Mouse (Mus musculus): ENCODE measurements around the gene Abhd12. TPM values are rescaled to one million over a fixed set of nuclear protein-coding genes. Genes with fewer than 3 reads are reported as not detected.

Abhd12 gene
- polyA plus RNA-seq, 1 experiment from 2014 or later = 89.8 TPM

GRCm38 (mm10) chr2:150847436-150847995 lies 57.0 kb downstream of the Abhd12 start:
- Histone ChIP-seq H3K27me3 (replicated peaks; ENCODE audit: control insufficient read depth, insufficient read depth, low read length) (no peaks in the 10 kb centered on the region), H3K9me3 (replicated peaks; ENCODE audit: control insufficient read depth, low read length) (no peaks in the 10 kb centered on the region), H3K36me3 (ENCODE audit: control insufficient read depth, insufficient read depth, low read length) (0 out of 2 replicates have a peak, but pooled peaks cover 7% of the 10 kb centered on the region), H3K27ac (ENCODE audit: low read depth, low read length) (no peak overlapping the region), H3K4me3 (ENCODE audit: low read depth, low read length) (no peak overlapping the region), H3K4me2 (ENCODE audit: low read length) (no peak overlapping the region), H3K4me1 (ENCODE audit: control insufficient read depth, insufficient read depth, low read length) (0 out of 2 replicates have a peak, but pooled peaks cover 2% of the 10 kb centered on the region), H3K9ac (ENCODE audit: low read length) (no peak overlapping the region)
- ATAC-seq (no peak), DNase-seq (ENCODE audit: low spot score) (peak; percentile 30)
- 56% methylated on average over 8 of the region's 8 CpGs for WGBS

- H3K27ac ChIP-seq (ENCODE audit: low read depth, low read length) = 0 out of 2 replicates have a peak overlapping the region, but pooled peaks have one; percentile 27
- peak; percentile 14 for DNase-seq (ENCODE audit: low spot score)
- no peaks in the 10 kb centered on the region for H3K9me3 ChIP-seq (replicated peaks; ENCODE audit: control insufficient read depth, low read length)
- H3K9ac ChIP-seq (ENCODE audit: low read length) = peak overlapping the region; percentile 17; the same call in 1 of the 2 replicates
- H3K4me3 ChIP-seq (ENCODE audit: low read depth, low read length) = no peak overlapping the region
- 0 out of 2 replicates have a peak, but pooled peaks cover 7% of the 10 kb centered on the region for H3K36me3 ChIP-seq (ENCODE audit: control insufficient read depth, insufficient read depth, low read length)
- ATAC-seq = no peak
- 0 out of 2 replicates have a peak, but pooled peaks cover 2% of the 10 kb centered on the region for H3K4me1 ChIP-seq (ENCODE audit: control insufficient read depth, insufficient read depth, low read length)
- no peaks in the 10 kb centered on the region for H3K27me3 ChIP-seq (replicated peaks; ENCODE audit: control insufficient read depth, insufficient read depth, low read length)
- WGBS = 81% methylated on average over 1 of the region's 1 CpGs
- H3K4me2 ChIP-seq (ENCODE audit: low read length) = no peak overlapping the region
Observed at GRCm38 (mm10) chr2:150844798-150845197, 59.7 kb downstream of the Abhd12 start.

- H3K9ac ChIP-seq (ENCODE audit: low read length) = no peak overlapping the region
- no peak overlapping the region for H3K4me2 ChIP-seq (ENCODE audit: low read length)
- WGBS = 89% methylated on average over 7 of the region's 7 CpGs
- H3K9me3 ChIP-seq (replicated peaks; ENCODE audit: control insufficient read depth, low read length) = no peaks in the 10 kb centered on the region
- ATAC-seq (no peak), DNase-seq (ENCODE audit: low spot score) (no peak)
- peaks cover 16% of the 10 kb centered on the region for H3K36me3 ChIP-seq (ENCODE audit: control insufficient read depth, insufficient read depth, low read length)
- H3K27ac ChIP-seq (ENCODE audit: low read depth, low read length) = no peak overlapping the region
- H3K27me3 ChIP-seq (replicated peaks; ENCODE audit: control insufficient read depth, insufficient read depth, low read length) = no peaks in the 10 kb centered on the region
- H3K4me3 ChIP-seq (ENCODE audit: low read depth, low read length) = no peak overlapping the region
- no peaks in the 10 kb centered on the region for H3K4me1 ChIP-seq (ENCODE audit: control insufficient read depth, insufficient read depth, low read length)
Observed at GRCm38 (mm10) chr2:150842049-150842461, 62.5 kb downstream of the Abhd12 start.

- Histone ChIP-seq H3K4me2 (ENCODE audit: low read length) (no peak overlapping the region), H3K27me3 (replicated peaks; ENCODE audit: control insufficient read depth, insufficient read depth, low read length) (no peaks in the 10 kb centered on the region), H3K9ac (ENCODE audit: low read length) (no peak overlapping the region), H3K27ac (ENCODE audit: low read depth, low read length) (no peak overlapping the region), H3K4me1 (ENCODE audit: control insufficient read depth, insufficient read depth, low read length) (no peaks in the 10 kb centered on the region), H3K9me3 (replicated peaks; ENCODE audit: control insufficient read depth, low read length) (no peaks in the 10 kb centered on the region), H3K4me3 (ENCODE audit: low read depth, low read length) (no peak overlapping the region), H3K36me3 (ENCODE audit: control insufficient read depth, insufficient read depth, low read length) (peaks cover 16% of the 10 kb centered on the region)
- WGBS = 71% methylated on average over 11 of the region's 11 CpGs
- no peak for DNase-seq (ENCODE audit: low spot score)
- no peak for ATAC-seq
Observed at GRCm38 (mm10) chr2:150841109-150841508, 63.4 kb downstream of the Abhd12 start.

- Histone ChIP-seq H3K4me1 (ENCODE audit: control insufficient read depth, insufficient read depth, low read length) (no peaks in the 10 kb centered on the region), H3K27ac (ENCODE audit: low read depth, low read length) (no peak overlapping the region), H3K9ac (ENCODE audit: low read length) (no peak overlapping the region), H3K36me3 (ENCODE audit: control insufficient read depth, insufficient read depth, low read length) (peaks cover 23% of the 10 kb centered on the region), H3K4me3 (ENCODE audit: low read depth, low read length) (no peak overlapping the region), H3K27me3 (replicated peaks; ENCODE audit: control insufficient read depth, insufficient read depth, low read length) (no peaks in the 10 kb centered on the region), H3K9me3 (replicated peaks; ENCODE audit: control insufficient read depth, low read length) (no peaks in the 10 kb centered on the region), H3K4me2 (ENCODE audit: low read length) (no peak overlapping the region)
- WGBS = 91% methylated on average over 12 of the region's 12 CpGs
- ATAC-seq (no peak), DNase-seq (ENCODE audit: low spot score) (no peak)
Observed at GRCm38 (mm10) chr2:150839686-150840471, 64.7 kb downstream of the Abhd12 start.

DNA sequence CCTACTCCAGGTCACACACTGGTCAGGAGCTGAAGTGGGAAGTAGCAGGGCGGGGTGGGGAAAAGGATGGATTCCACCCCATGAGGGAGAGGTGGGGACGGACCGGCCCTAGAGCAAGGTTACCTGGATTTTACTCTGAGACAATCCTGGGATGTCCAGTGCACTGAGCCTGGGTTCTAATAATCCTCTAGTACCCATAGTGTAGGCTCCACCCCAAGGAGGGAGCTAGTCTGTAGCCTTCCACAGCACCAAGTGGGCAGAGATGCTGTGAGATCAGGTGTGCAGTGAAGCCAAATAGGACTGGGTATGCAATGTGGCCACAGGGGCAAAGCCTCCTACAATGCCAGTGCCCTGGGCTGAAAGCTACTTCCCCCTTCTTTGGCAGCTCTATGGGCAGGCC lies 66.8 kb downstream of the Abhd12 start:
- no peaks in the 10 kb centered on the region for H3K4me1 ChIP-seq (ENCODE audit: control insufficient read depth, insufficient read depth, low read length)
- H3K36me3 ChIP-seq (ENCODE audit: control insufficient read depth, insufficient read depth, low read length) = peaks cover 42% of the 10 kb centered on the region
- H3K9me3 ChIP-seq (replicated peaks; ENCODE audit: control insufficient read depth, low read length) = no peaks in the 10 kb centered on the region
- H3K27ac ChIP-seq (ENCODE audit: low read depth, low read length) = no peak overlapping the region
- ATAC-seq (no peak), DNase-seq (ENCODE audit: low spot score) (no peak)
- no peak overlapping the region for H3K4me3 ChIP-seq (ENCODE audit: low read depth, low read length)
- H3K9ac ChIP-seq (ENCODE audit: low read length) = no peak overlapping the region
- H3K27me3 ChIP-seq (replicated peaks; ENCODE audit: control insufficient read depth, insufficient read depth, low read length) = no peaks in the 10 kb centered on the region
- 95% methylated on average over 3 of the region's 3 CpGs for WGBS
- H3K4me2 ChIP-seq (ENCODE audit: low read length) = no peak overlapping the region

- Histone ChIP-seq H3K27me3 (replicated peaks; ENCODE audit: control insufficient read depth, insufficient read depth, low read length) (no peaks in the 10 kb centered on the region), H3K9ac (ENCODE audit: low read length) (no peak overlapping the region), H3K9me3 (replicated peaks; ENCODE audit: control insufficient read depth, low read length) (no peaks in the 10 kb centered on the region), H3K36me3 (ENCODE audit: control insufficient read depth, insufficient read depth, low read length) (peaks cover 51% of the 10 kb centered on the region), H3K27ac (ENCODE audit: low read depth, low read length) (no peak overlapping the region), H3K4me1 (ENCODE audit: control insufficient read depth, insufficient read depth, low read length) (no peaks in the 10 kb centered on the region), H3K4me2 (ENCODE audit: low read length) (no peak overlapping the region), H3K4me3 (ENCODE audit: low read depth, low read length) (no peak overlapping the region)
- ATAC-seq (no peak), DNase-seq (ENCODE audit: low spot score) (no peak)
- WGBS = 69% methylated on average over 15 of the region's 15 CpGs
Observed at GRCm38 (mm10) chr2:150836906-150837305, 67.6 kb downstream of the Abhd12 start.

DNA sequence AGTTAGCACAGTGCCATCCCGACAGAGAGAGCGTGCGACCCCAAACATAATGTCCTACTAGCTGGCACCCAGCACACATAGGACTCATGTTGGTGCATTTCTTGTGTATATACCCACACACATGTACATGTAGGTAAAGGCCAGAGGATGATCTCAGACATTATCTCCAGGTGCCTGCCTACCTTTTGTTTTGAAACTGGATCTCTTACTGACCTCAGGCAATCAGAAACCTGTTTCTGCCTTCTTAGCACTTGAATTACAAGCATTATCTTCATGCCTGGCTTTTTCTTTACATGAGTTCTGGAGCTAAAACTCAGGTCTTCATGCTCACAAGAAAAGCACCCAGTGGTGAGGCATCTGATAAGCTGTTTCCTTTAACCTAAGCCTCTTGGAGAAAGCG lies 68.6 kb downstream of the Abhd12 start:
- Histone ChIP-seq H3K27ac (ENCODE audit: low read depth, low read length) (no peak overlapping the region), H3K9me3 (replicated peaks; ENCODE audit: control insufficient read depth, low read length) (no peaks in the 10 kb centered on the region), H3K4me3 (ENCODE audit: low read depth, low read length) (no peak overlapping the region), H3K4me2 (ENCODE audit: low read length) (no peak overlapping the region), H3K9ac (ENCODE audit: low read length) (no peak overlapping the region), H3K4me1 (ENCODE audit: control insufficient read depth, insufficient read depth, low read length) (no peaks in the 10 kb centered on the region), H3K27me3 (replicated peaks; ENCODE audit: control insufficient read depth, insufficient read depth, low read length) (no peaks in the 10 kb centered on the region), H3K36me3 (ENCODE audit: control insufficient read depth, insufficient read depth, low read length) (peaks cover 59% of the 10 kb centered on the region)
- WGBS = 92% methylated on average over 4 of the region's 4 CpGs
- no peak for DNase-seq (ENCODE audit: low spot score)
- no peak for ATAC-seq

DNA sequence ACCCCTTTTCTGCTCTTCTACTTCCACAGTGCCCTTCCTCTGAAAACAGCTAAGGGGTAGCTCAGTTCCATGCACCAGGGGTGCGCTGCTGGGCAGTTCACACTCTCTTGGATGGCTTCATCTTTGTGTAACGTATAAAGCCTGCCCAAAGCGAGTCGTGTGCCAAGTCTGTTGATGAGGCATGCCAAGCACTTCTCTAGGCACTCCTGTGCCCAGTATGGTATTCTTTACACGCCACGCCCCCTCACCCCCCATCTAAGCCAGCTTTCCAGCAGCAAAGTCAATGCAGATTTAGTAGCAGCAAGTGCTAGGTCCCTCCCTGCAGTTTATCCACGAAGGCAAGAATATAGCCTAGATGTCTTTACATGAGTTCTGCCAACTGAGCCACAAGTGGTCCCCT lies 69.9 kb downstream of the Abhd12 start:
- no peaks in the 10 kb centered on the region for H3K9me3 ChIP-seq (replicated peaks; ENCODE audit: control insufficient read depth, low read length)
- DNase-seq (ENCODE audit: low spot score) (peak; percentile 26), ATAC-seq (no peak)
- no peak overlapping the region for H3K4me3 ChIP-seq (ENCODE audit: low read depth, low read length)
- H3K27ac ChIP-seq (ENCODE audit: low read depth, low read length) = no peak overlapping the region
- peaks cover 73% of the 10 kb centered on the region for H3K36me3 ChIP-seq (ENCODE audit: control insufficient read depth, insufficient read depth, low read length)
- H3K4me1 ChIP-seq (ENCODE audit: control insufficient read depth, insufficient read depth, low read length) = no peaks in the 10 kb centered on the region
- 80% methylated on average over 7 of the region's 7 CpGs for WGBS
- no peak overlapping the region for H3K9ac ChIP-seq (ENCODE audit: low read length)
- no peak overlapping the region for H3K4me2 ChIP-seq (ENCODE audit: low read length)
- no peaks in the 10 kb centered on the region for H3K27me3 ChIP-seq (replicated peaks; ENCODE audit: control insufficient read depth, insufficient read depth, low read length)

Measured in forebrain, embryonic 14.5 days (tissue).